Mouse (Mus musculus): Measurements from ENCODE around the gene Ntm. TPM values are rescaled to one million over a fixed set of nuclear protein-coding genes. Genes with fewer than 3 reads are reported as not detected.

The Ntm gene
- polyA plus RNA-seq, 1 experiment from 2014 or later, result 0.66 TPM

- no peaks in the 10 kb centered on the region for H3K36me3 ChIP-seq (replicated peaks)
- no peak overlapping the region for H3K4me2 ChIP-seq
- H3K27ac ChIP-seq (replicated peaks), result no peak overlapping the region
- H3K9me3 ChIP-seq (replicated peaks), result no peaks in the 10 kb centered on the region
- ATAC-seq (ENCODE audit: insufficient read depth), result no peak
- H3K27me3 ChIP-seq, result no peaks in the 10 kb centered on the region
- H3K4me1 ChIP-seq (replicated peaks), result no peaks in the 10 kb centered on the region
- no peak overlapping the region for H3K4me3 ChIP-seq (replicated peaks)
- no peak overlapping the region for H3K9ac ChIP-seq
- 60% methylated on average over 7 of the region's 7 CpGs for WGBS (ENCODE audit: insufficient replicate concordance)
Measured at GRCm38 (mm10) chr9:29456014-29456413, 506.9 kb downstream of the Ntm start.

GRCm38 (mm10) chr9:29451232-29451631 is 511.7 kb downstream of the Ntm start:
- Histone ChIP-seq H3K4me2 (no peak overlapping the region), H3K36me3 (replicated peaks) (no peaks in the 10 kb centered on the region), H3K9ac (no peak overlapping the region), H3K9me3 (replicated peaks) (no peaks in the 10 kb centered on the region), H3K4me3 (replicated peaks) (no peak overlapping the region), H3K27me3 (no peaks in the 10 kb centered on the region), H3K27ac (replicated peaks) (no peak overlapping the region), H3K4me1 (replicated peaks) (no peaks in the 10 kb centered on the region)
- WGBS (ENCODE audit: insufficient replicate concordance), result 44% methylated on average over 1 of the region's 1 CpGs
- ATAC-seq (ENCODE audit: insufficient read depth), result no peak

DNA sequence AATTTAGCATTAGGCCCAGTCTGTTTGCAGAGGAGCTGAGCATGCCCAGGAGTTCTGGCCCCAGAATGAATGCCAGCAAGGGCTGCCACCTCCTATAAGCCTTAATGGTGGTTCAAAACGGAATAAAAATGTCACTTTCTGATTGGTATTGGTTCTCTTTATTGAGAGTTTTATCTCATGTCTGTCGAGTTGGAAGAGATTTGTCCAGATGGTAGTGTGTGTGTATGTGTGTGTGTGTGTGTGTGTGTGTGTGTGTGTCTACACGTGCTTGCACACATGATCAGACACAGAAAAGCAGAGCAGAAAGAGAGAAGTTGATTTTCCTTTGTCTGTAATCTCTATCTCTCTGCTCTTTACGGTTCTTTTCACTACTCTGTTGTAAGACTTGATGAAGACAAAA is 518.9 kb downstream of the Ntm start:
- Histone ChIP-seq H3K36me3 (replicated peaks) (no peaks in the 10 kb centered on the region), H3K4me1 (replicated peaks) (no peaks in the 10 kb centered on the region), H3K27me3 (no peaks in the 10 kb centered on the region), H3K4me3 (replicated peaks) (no peak overlapping the region), H3K4me2 (no peak overlapping the region), H3K9me3 (replicated peaks) (no peaks in the 10 kb centered on the region), H3K9ac (no peak overlapping the region), H3K27ac (replicated peaks) (no peak overlapping the region)
- no peak for ATAC-seq (ENCODE audit: insufficient read depth)
- 35% methylated on average over 4 of the region's 4 CpGs for WGBS (ENCODE audit: insufficient replicate concordance)

DNA sequence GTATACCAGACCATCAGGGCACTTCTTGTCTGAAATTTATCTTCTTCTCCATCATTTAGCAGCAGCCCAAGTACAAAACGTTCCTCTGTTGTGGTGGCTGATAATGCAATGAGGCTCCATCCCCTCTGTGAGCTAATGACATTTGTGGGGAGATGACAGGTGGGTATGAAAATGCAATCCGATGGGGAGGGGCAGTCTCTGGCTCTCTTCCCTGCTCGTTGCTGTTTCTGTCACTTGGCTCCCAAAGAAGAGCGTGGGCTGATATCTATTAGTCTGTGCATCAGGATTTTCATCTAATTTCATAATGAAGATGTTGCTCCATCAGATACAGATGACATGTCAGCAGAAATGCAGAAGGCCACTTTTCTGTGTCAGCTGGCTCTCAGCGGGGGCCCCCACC is 523.5 kb downstream of the Ntm start:
- no peak overlapping the region for H3K4me3 ChIP-seq (replicated peaks)
- no peaks in the 10 kb centered on the region for H3K36me3 ChIP-seq (replicated peaks)
- no peak overlapping the region for H3K27ac ChIP-seq (replicated peaks)
- no peak for ATAC-seq (ENCODE audit: insufficient read depth)
- H3K27me3 ChIP-seq, result no peaks in the 10 kb centered on the region
- no peaks in the 10 kb centered on the region for H3K4me1 ChIP-seq (replicated peaks)
- H3K9me3 ChIP-seq (replicated peaks), result no peaks in the 10 kb centered on the region
- H3K4me2 ChIP-seq, result no peak overlapping the region
- H3K9ac ChIP-seq, result no peak overlapping the region
- WGBS (ENCODE audit: insufficient replicate concordance), result 32% methylated on average over 5 of the region's 5 CpGs

DNA sequence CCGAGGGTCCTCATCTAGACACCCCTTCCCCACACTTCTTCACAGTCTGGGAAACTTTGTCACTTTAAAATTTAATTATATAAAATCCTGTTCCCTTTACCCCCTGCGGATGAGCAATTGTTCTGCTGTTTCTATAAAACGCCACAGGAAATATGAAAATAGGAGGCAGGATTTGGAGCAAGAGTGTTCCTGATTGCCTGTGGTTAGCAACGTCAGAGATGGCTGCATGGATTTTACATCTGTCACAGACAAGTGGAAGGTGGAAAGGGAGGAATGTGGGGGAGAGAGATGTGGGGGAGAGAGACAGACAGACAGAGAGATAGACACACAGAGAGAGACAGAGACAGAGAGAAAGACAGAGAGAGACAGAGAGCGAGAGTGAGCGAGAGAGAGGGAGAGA is 528.3 kb downstream of the Ntm start:
- no peaks in the 10 kb centered on the region for H3K9me3 ChIP-seq (replicated peaks)
- no peaks in the 10 kb centered on the region for H3K27me3 ChIP-seq
- H3K36me3 ChIP-seq (replicated peaks), result no peaks in the 10 kb centered on the region
- no peak overlapping the region for H3K27ac ChIP-seq (replicated peaks)
- H3K4me2 ChIP-seq, result no peak overlapping the region
- WGBS (ENCODE audit: insufficient replicate concordance), result 32% methylated on average over 6 of the region's 6 CpGs
- no peaks in the 10 kb centered on the region for H3K4me1 ChIP-seq (replicated peaks)
- H3K4me3 ChIP-seq (replicated peaks), result no peak overlapping the region
- H3K9ac ChIP-seq, result no peak overlapping the region
- ATAC-seq (ENCODE audit: insufficient read depth), result no peak

- Histone ChIP-seq H3K36me3 (replicated peaks) (no peaks in the 10 kb centered on the region), H3K27me3 (no peaks in the 10 kb centered on the region), H3K4me1 (replicated peaks) (no peaks in the 10 kb centered on the region), H3K9me3 (replicated peaks) (no peaks in the 10 kb centered on the region), H3K9ac (no peak overlapping the region), H3K27ac (replicated peaks) (no peak overlapping the region), H3K4me2 (no peak overlapping the region), H3K4me3 (replicated peaks) (no peak overlapping the region)
- WGBS (ENCODE audit: insufficient replicate concordance), result 16% methylated on average over 4 of the region's 4 CpGs
- no peak for ATAC-seq (ENCODE audit: insufficient read depth)
Measured at GRCm38 (mm10) chr9:29433910-29434309, 529.0 kb downstream of the Ntm start.

DNA sequence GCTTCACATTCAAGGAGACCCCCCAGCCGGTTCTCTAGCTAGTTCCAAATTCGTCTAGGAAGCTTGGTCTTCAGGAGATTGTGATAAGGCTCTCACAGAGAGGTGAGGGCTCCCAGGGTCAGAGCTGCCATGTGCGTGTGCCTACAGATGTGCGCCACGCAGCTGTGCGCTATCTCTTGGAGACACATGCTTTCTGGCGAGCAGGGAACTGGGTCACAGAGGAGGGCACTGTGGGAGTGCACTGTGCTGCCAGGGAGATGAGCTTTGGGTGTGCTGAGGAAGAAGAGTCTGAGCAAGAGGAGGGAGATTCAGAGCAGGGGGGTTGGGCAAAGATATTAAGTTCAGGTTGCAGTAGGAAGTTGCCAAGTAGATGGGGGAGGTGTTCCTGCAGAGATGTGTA is 529.8 kb downstream of the Ntm start:
- no peak overlapping the region for H3K4me3 ChIP-seq (replicated peaks)
- H3K9ac ChIP-seq, result no peak overlapping the region
- H3K27ac ChIP-seq (replicated peaks), result no peak overlapping the region
- 31% methylated on average over 7 of the region's 7 CpGs for WGBS (ENCODE audit: insufficient replicate concordance)
- no peak overlapping the region for H3K4me2 ChIP-seq
- H3K9me3 ChIP-seq (replicated peaks), result no peaks in the 10 kb centered on the region
- ATAC-seq (ENCODE audit: insufficient read depth), result no peak
- H3K36me3 ChIP-seq (replicated peaks), result no peaks in the 10 kb centered on the region
- no peaks in the 10 kb centered on the region for H3K27me3 ChIP-seq
- H3K4me1 ChIP-seq (replicated peaks), result no peaks in the 10 kb centered on the region

- no peak overlapping the region for H3K4me3 ChIP-seq (replicated peaks)
- H3K9ac ChIP-seq, result no peak overlapping the region
- no peaks in the 10 kb centered on the region for H3K4me1 ChIP-seq (replicated peaks)
- no peak for ATAC-seq (ENCODE audit: insufficient read depth)
- no peak overlapping the region for H3K27ac ChIP-seq (replicated peaks)
- no peaks in the 10 kb centered on the region for H3K9me3 ChIP-seq (replicated peaks)
- no peak overlapping the region for H3K4me2 ChIP-seq
- no peaks in the 10 kb centered on the region for H3K27me3 ChIP-seq
- 55% methylated on average over 9 of the region's 9 CpGs for WGBS (ENCODE audit: insufficient replicate concordance)
- H3K36me3 ChIP-seq (replicated peaks), result no peaks in the 10 kb centered on the region
Measured at GRCm38 (mm10) chr9:29431590-29431989, 531.4 kb downstream of the Ntm start.

GRCm38 (mm10) chr9:29430189-29430588 is 532.8 kb downstream of the Ntm start:
- no peak for ATAC-seq (ENCODE audit: insufficient read depth)
- H3K36me3 ChIP-seq (replicated peaks), result no peaks in the 10 kb centered on the region
- H3K9me3 ChIP-seq (replicated peaks), result no peaks in the 10 kb centered on the region
- H3K27me3 ChIP-seq, result no peaks in the 10 kb centered on the region
- WGBS (ENCODE audit: insufficient replicate concordance), result 59% methylated on average over 3 of the region's 3 CpGs
- no peak overlapping the region for H3K9ac ChIP-seq
- no peak overlapping the region for H3K4me2 ChIP-seq
- H3K4me3 ChIP-seq (replicated peaks), result no peak overlapping the region
- H3K27ac ChIP-seq (replicated peaks), result no peak overlapping the region
- no peaks in the 10 kb centered on the region for H3K4me1 ChIP-seq (replicated peaks)

DNA sequence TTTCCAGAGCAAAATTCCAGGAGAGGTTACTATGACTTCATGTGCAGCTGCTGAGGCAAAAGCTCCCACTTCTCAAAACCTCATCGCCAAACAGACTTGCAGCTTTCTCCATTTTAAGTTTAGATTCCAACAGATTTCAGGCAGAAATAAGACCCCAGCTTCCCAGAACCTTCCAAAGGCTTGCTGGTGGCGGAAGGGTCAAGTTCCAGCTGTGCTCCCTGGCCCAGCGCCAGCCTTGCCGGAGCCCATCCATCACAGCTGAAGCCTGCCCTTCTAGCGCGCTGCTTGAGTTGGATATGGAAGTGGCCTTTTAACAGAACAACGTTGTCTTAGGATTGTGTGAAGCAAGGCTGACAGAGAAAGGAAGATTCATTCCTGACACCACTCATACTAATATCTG is 534.6 kb downstream of the Ntm start:
- WGBS (ENCODE audit: insufficient replicate concordance), result 27% methylated on average over 7 of the region's 7 CpGs
- Histone ChIP-seq H3K4me3 (replicated peaks) (no peak overlapping the region), H3K9me3 (replicated peaks) (no peaks in the 10 kb centered on the region), H3K4me1 (replicated peaks) (no peaks in the 10 kb centered on the region), H3K27ac (replicated peaks) (no peak overlapping the region), H3K4me2 (no peak overlapping the region), H3K9ac (no peak overlapping the region), H3K36me3 (replicated peaks) (no peaks in the 10 kb centered on the region), H3K27me3 (no peaks in the 10 kb centered on the region)
- ATAC-seq (ENCODE audit: insufficient read depth), result no peak

DNA sequence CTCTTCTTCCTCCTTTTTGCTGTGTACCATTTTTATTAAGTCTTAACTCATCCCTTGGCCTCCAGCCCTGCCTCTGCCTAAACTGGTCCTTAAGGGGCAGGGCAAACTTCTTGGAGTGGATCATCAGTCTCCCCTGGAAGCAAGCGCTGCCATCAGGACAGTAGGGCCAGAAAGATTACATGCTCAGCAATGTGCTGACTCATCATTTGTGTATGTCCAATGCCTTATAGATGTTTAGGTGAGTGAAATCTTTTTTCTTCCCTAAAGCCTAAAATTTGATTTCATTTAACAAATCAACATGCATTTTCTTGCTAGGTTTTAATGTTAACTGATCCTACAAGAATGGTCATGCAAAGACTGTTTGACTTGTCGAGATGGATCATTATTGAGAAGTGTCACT is 536.7 kb downstream of the Ntm start:
- Histone ChIP-seq H3K36me3 (replicated peaks) (no peaks in the 10 kb centered on the region), H3K27me3 (no peaks in the 10 kb centered on the region), H3K4me1 (replicated peaks) (no peaks in the 10 kb centered on the region), H3K9ac (no peak overlapping the region), H3K4me3 (replicated peaks) (no peak overlapping the region), H3K9me3 (replicated peaks) (no peaks in the 10 kb centered on the region), H3K4me2 (no peak overlapping the region), H3K27ac (replicated peaks) (no peak overlapping the region)
- ATAC-seq (ENCODE audit: insufficient read depth), result no peak
- 73% methylated on average over 2 of the region's 2 CpGs for WGBS (ENCODE audit: insufficient replicate concordance)

- Histone ChIP-seq H3K9ac (no peak overlapping the region), H3K36me3 (replicated peaks) (no peaks in the 10 kb centered on the region), H3K27me3 (peaks cover 35% of the 10 kb centered on the region), H3K9me3 (replicated peaks) (no peaks in the 10 kb centered on the region), H3K4me2 (no peak overlapping the region), H3K4me1 (replicated peaks) (no peaks in the 10 kb centered on the region), H3K27ac (replicated peaks) (no peak overlapping the region), H3K4me3 (replicated peaks) (no peak overlapping the region)
- WGBS (ENCODE audit: insufficient replicate concordance), result 53% methylated on average over 2 of the region's 2 CpGs
- no peak for ATAC-seq (ENCODE audit: insufficient read depth)
Measured at GRCm38 (mm10) chr9:29415578-29415977, 547.4 kb downstream of the Ntm start.

Measured in liver, embryonic 15.5 days (tissue).